Mouse (Mus musculus) ES-E14 (cell line): Measurements from ENCODE around the gene Ripk1. TPM values are rescaled to one million over a fixed set of nuclear protein-coding genes. Genes with fewer than 3 reads are reported as not detected.

Experiments used
- DNase-seq: peaks from one replicate; pipeline ENCODE4 v3.0.0-alpha.2; 2013; ENCODE audit warnings: low read depth, low spot score
- H3K27ac ChIP-seq: 2 replicates; pipeline ENCODE4 v1.5.1; 2012; ENCODE audit warnings: low read depth, mild to moderate bottlenecking, low read length, moderate library complexity, mixed read lengths; ENCODE audit not compliant: poor library complexity, insufficient read depth, severe bottlenecking
- H3K36me3 ChIP-seq: 2 replicates; pipeline ENCODE4 v1.6.1; 2012; ENCODE audit warnings: mild to moderate bottlenecking, low read length, moderate library complexity, mixed read lengths; ENCODE audit not compliant: control insufficient read depth, poor library complexity, insufficient read depth, severe bottlenecking
- H3K4me1 ChIP-seq, 2 experiments: fragments of 150-350 bp in 1 of 2; sonication (generic) in 1 of 2; 2 replicates each; pipeline ENCODE4 v1.6.1; 2012; ENCODE audit warnings: low read length in 2 of 2, mild to moderate bottlenecking in 1 of 2, mixed read lengths in 1 of 2; ENCODE audit not compliant: control insufficient read depth in 2 of 2, insufficient read depth in 2 of 2, poor library complexity in 1 of 2
- H3K4me3 ChIP-seq, 2 experiments: fragments of 150-350 bp in 1 of 2; sonication (generic) in 1 of 2; 2 replicates each; pipeline ENCODE4 v1.5.1; 2012; ENCODE audit warnings: low read length in 2 of 2, low read depth in 1 of 2, mild to moderate bottlenecking in 1 of 2, mixed read lengths in 1 of 2; ENCODE audit not compliant: insufficient read depth in 1 of 2, poor library complexity in 1 of 2, severe bottlenecking in 1 of 2
- H3K9ac ChIP-seq: 2 replicates; pipeline ENCODE4 v1.6.1; 2012; ENCODE audit warnings: low read depth, mild to moderate bottlenecking, low read length, mixed read lengths; ENCODE audit not compliant: poor library complexity, insufficient read depth, severe bottlenecking
- H3K9me3 ChIP-seq: fragments of 150-350 bp; sonication (generic); 2 replicates; pipeline ENCODE4 v1.6.1; 2012; ENCODE audit warnings: low read depth, mild to moderate bottlenecking, low read length; ENCODE audit not compliant: control insufficient read depth, insufficient read depth
- CHD2 ChIP-seq: IDR thresholded peaks from 2 replicates; pipeline ENCODE4 v1.6.1; 2014; ENCODE audit warnings: mild to moderate bottlenecking, low read depth, low read length, inconsistent platforms
- HCFC1 ChIP-seq: IDR thresholded peaks from 2 replicates; pipeline ENCODE4 v1.6.1; 2012; ENCODE audit warnings: low read length, inconsistent platforms, borderline replicate concordance; ENCODE audit not compliant: insufficient read depth
- MAFK ChIP-seq: IDR thresholded peaks from 2 replicates; pipeline ENCODE4 v1.6.1; 2014; ENCODE audit warnings: mild to moderate bottlenecking, low read depth, low read length, inconsistent platforms; ENCODE audit not compliant: insufficient read depth
- ZC3H11A ChIP-seq: IDR thresholded peaks from 2 replicates; pipeline ENCODE4 v1.6.1; 2012; ENCODE audit warnings: low read depth, mild to moderate bottlenecking, inconsistent platforms, low read length, borderline replicate concordance
- ZNF384 ChIP-seq: IDR thresholded peaks from 2 replicates; pipeline ENCODE4 v1.6.1; 2012; ENCODE audit warnings: low read depth, low read length, inconsistent platforms
- in situ Hi-C, 2 experiments: fragments of 600-800 bp; cut with MboI; formaldehyde crosslinking; loops; one replicate each; pipeline ENCODE4 v1.15.1; 2025; ENCODE audit warnings: low sequenced_read_pairs in 2 of 2, inconsistent platforms in 1 of 2; ENCODE audit not compliant: unreplicated experiment in 2 of 2
- total RNA-seq: library from RNA; depleted of rRNA; stranded (reverse); fragments of 300-350 nt; gene quantifications from 2 replicates; pipeline ENCODE4 v1.2.3, GENCODE M21; 2012

Gene Ripk1
- total RNA-seq, 1 experiment = 10.0 TPM

DNA sequence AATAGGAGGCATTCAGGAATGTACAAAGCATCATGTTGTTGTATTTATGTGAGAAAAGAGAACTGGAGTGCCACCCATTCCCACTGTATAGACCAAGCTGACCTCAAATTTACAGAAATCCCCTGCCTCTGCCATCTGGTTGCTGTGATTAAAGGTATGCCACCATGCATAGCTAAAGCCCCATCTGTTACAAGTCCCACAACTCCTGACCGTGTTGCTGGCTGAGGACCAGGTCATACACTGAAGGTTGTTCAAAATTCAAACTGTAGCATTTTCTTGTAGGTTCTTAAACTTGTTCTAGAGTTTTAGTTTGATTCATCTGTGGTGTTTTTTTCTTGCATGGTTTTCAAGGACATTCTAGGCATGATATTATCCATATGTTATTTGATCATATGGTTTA is 16.4 kb downstream of the Ripk1 start:
- no peak overlapping the region for H3K27ac ChIP-seq
- peaks cover 4% of the 10 kb centered on the region for H3K36me3 ChIP-seq
- no peak overlapping the region for H3K4me3 ChIP-seq
- no peaks in the 10 kb centered on the region for H3K4me1 ChIP-seq
- H3K9me3 ChIP-seq = no peaks in the 10 kb centered on the region
- H3K9ac ChIP-seq = no peak overlapping the region
- in situ Hi-C loops = no loop called here
- DNase-seq = no peak
- TF ChIP-seq ZNF384 (no peak), CHD2 (no peak), MAFK (no peak), HCFC1 (no peak), ZC3H11A (no peak)

DNA sequence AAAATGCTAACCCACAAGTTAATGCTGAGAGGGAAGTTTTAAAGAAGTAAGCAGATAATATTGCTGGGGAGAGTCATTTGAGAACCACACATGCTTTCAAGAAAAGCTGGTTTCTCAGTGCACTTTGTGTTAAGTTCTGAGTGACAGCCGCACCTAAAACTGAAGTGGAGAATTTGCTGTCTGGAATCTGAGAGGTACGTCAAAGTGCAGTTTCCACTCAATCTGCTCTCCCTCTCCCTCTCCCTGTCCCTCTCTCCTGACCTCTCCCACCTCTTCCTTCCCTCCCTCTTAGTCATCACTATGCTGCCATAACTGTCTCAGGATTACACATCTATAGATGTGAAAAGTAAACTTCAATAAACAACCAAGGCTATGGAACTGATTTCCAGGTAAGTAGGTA is 19.8 kb downstream of the Ripk1 start:
- no peak overlapping the region for H3K27ac ChIP-seq
- H3K4me3 ChIP-seq = no peak overlapping the region
- in situ Hi-C loops = no loop called here
- peaks cover 2% of the 10 kb centered on the region; the same call in 1 of the 2 replicates for H3K36me3 ChIP-seq
- TF ChIP-seq CHD2 = no peak
- TF ChIP-seq ZNF384 = no peak
- no peak for TF ChIP-seq MAFK
- TF ChIP-seq ZC3H11A = no peak
- no peak for TF ChIP-seq HCFC1
- H3K4me1 ChIP-seq = no peaks in the 10 kb centered on the region
- DNase-seq = no peak
- no peaks in the 10 kb centered on the region for H3K9me3 ChIP-seq
- H3K9ac ChIP-seq = no peak overlapping the region

DNA sequence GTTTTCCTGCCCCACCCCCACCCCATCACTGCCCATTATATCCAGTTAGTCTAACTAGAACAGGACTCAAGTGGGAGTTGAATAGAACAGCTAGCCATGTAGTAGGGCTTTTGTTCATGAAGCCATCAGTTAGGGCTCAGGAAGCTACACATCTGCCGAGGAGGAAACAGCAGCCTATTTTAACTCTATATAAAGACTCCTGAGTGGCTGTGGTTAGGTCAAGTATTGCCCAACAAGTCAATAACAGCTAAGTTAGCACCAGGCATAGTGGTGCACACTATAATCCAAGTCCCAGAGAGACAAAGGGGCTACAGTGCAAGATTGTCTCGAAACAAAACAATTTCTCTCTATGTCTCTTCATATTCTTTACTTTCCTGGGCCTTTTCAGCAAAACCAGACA is 29.9 kb downstream of the Ripk1 start:
- Histone ChIP-seq H3K27ac (no peak overlapping the region), H3K9ac (no peak overlapping the region), H3K4me3 (no peak overlapping the region), H3K9me3 (no peaks in the 10 kb centered on the region), H3K36me3 (peaks cover 12% of the 10 kb centered on the region), H3K4me1 (peaks cover 2% of the 10 kb centered on the region in 2 experiments; a peak in 1 of 4 replicates)
- in situ Hi-C loops = no loop called here
- DNase-seq = no peak
- TF ChIP-seq ZNF384 (no peak), MAFK (no peak), HCFC1 (no peak), ZC3H11A (no peak), CHD2 (no peak)

DNA sequence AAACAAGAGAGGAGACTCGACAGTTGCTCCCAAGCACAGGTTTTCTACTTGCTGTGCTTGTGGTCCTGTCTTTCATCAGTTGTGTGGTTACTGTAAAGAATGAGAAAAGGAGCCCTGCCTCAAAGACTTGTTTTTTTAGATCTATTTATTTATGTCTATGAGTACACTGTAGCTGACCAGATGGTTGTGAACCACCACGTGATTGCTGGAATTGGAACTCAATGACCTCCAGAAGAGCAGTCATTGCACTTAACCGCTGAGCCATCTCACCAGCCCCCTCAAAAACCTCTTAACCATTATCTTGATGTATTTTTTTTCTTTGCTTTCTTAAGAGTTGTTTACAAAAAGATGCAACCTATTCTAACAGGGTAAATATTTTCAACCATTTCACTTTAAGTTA is 33.3 kb downstream of the Ripk1 start:
- in situ Hi-C loops = no loop called here
- peaks cover 7% of the 10 kb centered on the region for H3K36me3 ChIP-seq
- peaks cover 3 to 4% of the 10 kb centered on the region in 2 experiments; a peak in 1 of 4 replicates for H3K4me1 ChIP-seq
- H3K9ac ChIP-seq = no peak overlapping the region
- no peak for DNase-seq
- H3K4me3 ChIP-seq = no peak overlapping the region
- H3K9me3 ChIP-seq = no peaks in the 10 kb centered on the region
- TF ChIP-seq HCFC1 = no peak
- no peak for TF ChIP-seq ZC3H11A
- TF ChIP-seq CHD2 = no peak
- no peak for TF ChIP-seq ZNF384
- TF ChIP-seq MAFK = no peak
- no peak overlapping the region for H3K27ac ChIP-seq

DNA sequence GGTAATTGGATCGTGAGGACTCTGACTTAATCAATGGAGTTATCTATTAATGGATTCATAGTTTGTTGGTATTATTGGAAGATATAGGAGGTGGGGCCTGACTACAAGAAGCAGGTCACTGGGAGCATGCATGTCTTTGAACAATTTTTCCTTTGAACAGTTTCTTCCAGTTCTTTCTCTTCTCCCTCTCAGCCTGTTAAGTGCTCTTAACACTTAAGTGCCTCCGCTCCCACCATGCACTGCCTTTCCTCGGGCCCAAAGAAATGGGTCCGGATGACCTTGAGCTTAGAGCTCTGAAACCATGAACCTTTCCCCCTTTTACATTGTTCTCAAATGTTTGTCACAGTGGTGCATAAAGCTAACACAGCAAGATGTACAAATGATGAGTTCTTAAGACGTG is 34.6 kb downstream of the Ripk1 start:
- no peak for DNase-seq
- TF ChIP-seq ZC3H11A = no peak
- no peak for TF ChIP-seq HCFC1
- TF ChIP-seq MAFK = no peak
- no peak for TF ChIP-seq ZNF384
- TF ChIP-seq CHD2 = no peak
- H3K4me3 ChIP-seq = no peak overlapping the region
- H3K27ac ChIP-seq = no peak overlapping the region
- peaks cover 7% of the 10 kb centered on the region; the same call in 1 of the 2 replicates for H3K36me3 ChIP-seq
- H3K4me1 ChIP-seq = peaks cover 3 to 4% of the 10 kb centered on the region in 2 experiments; a peak in 1 of 4 replicates
- no peaks in the 10 kb centered on the region for H3K9me3 ChIP-seq
- no peak overlapping the region for H3K9ac ChIP-seq
- in situ Hi-C loops = no loop called here
